Mouse (Mus musculus) MEL (cell line): ENCODE data around the gene Tmcc3. TPM values are rescaled to one million over a fixed set of nuclear protein-coding genes. Genes with fewer than 3 reads are reported as not detected.

Experiments
- DNase-seq: peaks from one replicate; pipeline ENCODE4 v3.0.0; 2011; ENCODE audit warnings: low read depth, low spot score
- H3K27ac ChIP-seq: 2 replicates; pipeline ENCODE4 v1.5.1; 2012; ENCODE audit warnings: low read depth, mild to moderate bottlenecking, control low read depth, low read length, moderate library complexity; ENCODE audit not compliant: control insufficient read depth
- H3K27me3 ChIP-seq, 2 experiments: fragments of 150-350 bp in 1 of 2; sonication (generic) in 1 of 2; 2 replicates each; pipeline ENCODE4 v1.6.1; 2012; ENCODE audit warnings: low read length in 2 of 2, mild to moderate bottlenecking in 2 of 2, improper control_type of control experiment in 1 of 2, moderate library complexity in 1 of 2; ENCODE audit not compliant: insufficient read depth in 2 of 2, control insufficient read depth in 1 of 2
- H3K36me3 ChIP-seq, 2 experiments: 2 replicates each; pipeline ENCODE4 v1.6.1; 2012 to 2014; ENCODE audit warnings: low read length in 2 of 2, improper control_type of control experiment in 1 of 2, inconsistent platforms in 1 of 2, mild to moderate bottlenecking in 1 of 2; ENCODE audit not compliant: insufficient read depth in 2 of 2, control insufficient read depth in 1 of 2
- H3K4me1 ChIP-seq, 2 experiments: fragments of 150-350 bp in 1 of 2; sonication (generic) in 1 of 2; 2 replicates each; pipeline ENCODE4 v1.6.1; 2012; ENCODE audit warnings: low read length in 2 of 2, improper control_type of control experiment in 1 of 2, mild to moderate bottlenecking in 1 of 2; ENCODE audit not compliant: insufficient read depth in 2 of 2, control insufficient read depth in 1 of 2
- H3K4me3 ChIP-seq, 2 experiments: fragments of 150-350 bp in 1 of 2; sonication (generic) in 1 of 2; 2 replicates each; pipeline ENCODE4 v1.5.1; 2012; ENCODE audit warnings: low read depth in 2 of 2, low read length in 2 of 2, mild to moderate bottlenecking in 2 of 2, moderate library complexity in 2 of 2, control low read depth in 1 of 2, improper control_type of control experiment in 1 of 2; ENCODE audit not compliant: control insufficient read depth in 1 of 2, insufficient read depth in 1 of 2
- H3K79me2 ChIP-seq: 2 replicates; pipeline ENCODE4 v1.6.1; 2012; ENCODE audit warnings: mild to moderate bottlenecking, low read length, moderate library complexity; ENCODE audit not compliant: control insufficient read depth, poor library complexity, insufficient read depth
- H3K9ac ChIP-seq: 2 replicates; pipeline ENCODE4 v1.6.1; 2012; ENCODE audit warnings: low read depth, mild to moderate bottlenecking, control low read depth, low read length, moderate library complexity; ENCODE audit not compliant: control insufficient read depth, poor library complexity, severe bottlenecking
- H3K9me3 ChIP-seq: fragments of 150-350 bp; sonication (generic); replicated peaks from 2 replicates; pipeline ENCODE4 v1.6.1; 2012; ENCODE audit warnings: mild to moderate bottlenecking, low read length, improper control_type of control experiment, moderate library complexity; ENCODE audit not compliant: insufficient read depth
- BHLHE40 ChIP-seq: IDR thresholded peaks from 2 replicates; pipeline ENCODE4 v1.6.1; 2012; ENCODE audit warnings: low read depth, mild to moderate bottlenecking, inconsistent platforms, low read length, improper control_type of control experiment, borderline replicate concordance
- CHD1 ChIP-seq: IDR thresholded peaks from 2 replicates; pipeline ENCODE4 v1.6.1; 2012; ENCODE audit warnings: low read depth, mild to moderate bottlenecking, inconsistent platforms, low read length, improper control_type of control experiment
- CTCF ChIP-seq, 3 experiments: IDR thresholded peaks in 2 of 3; conservative IDR thresholded peaks in 1 of 3; 2 replicates each; pipeline ENCODE4 v1.5.1; 2011 to 2012; ENCODE audit warnings: low read length in 3 of 3, low read depth in 2 of 3, mild to moderate bottlenecking in 2 of 3, improper control_type of control experiment in 1 of 3, inconsistent platforms in 1 of 3, mixed read lengths in 1 of 3, moderate library complexity in 1 of 3; ENCODE audit not compliant: control insufficient read depth in 1 of 3, insufficient read depth in 1 of 3, poor library complexity in 1 of 3, severe bottlenecking in 1 of 3
- E2F4 ChIP-seq: IDR thresholded peaks from 2 replicates; pipeline ENCODE4 v1.6.1; 2011; ENCODE audit warnings: low read depth, low read length, improper control_type of control experiment, borderline replicate concordance
- ELF1 ChIP-seq: IDR thresholded peaks from 2 replicates; pipeline ENCODE4 v1.6.1; 2014; ENCODE audit warnings: low read depth, mild to moderate bottlenecking, inconsistent platforms, low read length, improper control_type of control experiment, moderate library complexity
- EP300 ChIP-seq, 2 experiments: IDR thresholded peaks; 2 replicates each; pipeline ENCODE4 v1.6.1; 2011; ENCODE audit warnings: improper control_type of control experiment in 2 of 2, low read length in 2 of 2, low read depth in 1 of 2, mild to moderate bottlenecking in 1 of 2
- HCFC1 ChIP-seq: IDR thresholded peaks from 2 replicates; pipeline ENCODE4 v1.6.1; 2012; ENCODE audit warnings: low read depth, mild to moderate bottlenecking, inconsistent platforms, low read length, improper control_type of control experiment, moderate library complexity
- MAFK ChIP-seq: IDR thresholded peaks from 2 replicates; pipeline ENCODE4 v1.6.1; 2011; ENCODE audit warnings: low read depth, mild to moderate bottlenecking, low read length, improper control_type of control experiment, borderline replicate concordance
- MXI1 ChIP-seq: IDR thresholded peaks from 2 replicates; pipeline ENCODE4 v1.6.1; 2011; ENCODE audit warnings: mild to moderate bottlenecking, low read depth, low read length, improper control_type of control experiment
- NRF1 ChIP-seq: IDR thresholded peaks from 2 replicates; pipeline ENCODE4 v1.6.1; 2014; ENCODE audit warnings: low read depth, mild to moderate bottlenecking, inconsistent platforms, low read length, improper control_type of control experiment, moderate library complexity; ENCODE audit not compliant: poor library complexity, insufficient read depth, severe bottlenecking
- POLR2A ChIP-seq, 2 experiments: IDR thresholded peaks; 2 replicates each; pipeline ENCODE4 v1.6.1; 2011 to 2012; ENCODE audit warnings: low read length in 2 of 2, mild to moderate bottlenecking in 2 of 2, control low read depth in 1 of 2, improper control_type of control experiment in 1 of 2, low read depth in 1 of 2, moderate library complexity in 1 of 2; ENCODE audit not compliant: control insufficient read depth in 1 of 2, insufficient read depth in 1 of 2, poor library complexity in 1 of 2
- POLR2AphosphoS2 ChIP-seq: IDR thresholded peaks from 2 replicates; pipeline ENCODE4 v1.6.1; 2011; ENCODE audit warnings: low read length, improper control_type of control experiment
- POLR2AphosphoS5 ChIP-seq: IDR thresholded peaks from 2 replicates; pipeline ENCODE4 v1.6.1; 2012; ENCODE audit warnings: low read depth, borderline replicate concordance, mild to moderate bottlenecking, inconsistent platforms, low read length, moderate library complexity, mixed read lengths
- RAD21 ChIP-seq: IDR thresholded peaks from 2 replicates; pipeline ENCODE4 v1.6.1; 2011; ENCODE audit warnings: mild to moderate bottlenecking, low read depth, low read length, improper control_type of control experiment
- SMC3 ChIP-seq: IDR thresholded peaks from 2 replicates; pipeline ENCODE4 v1.6.1; 2011; ENCODE audit warnings: low read depth, low read length, improper control_type of control experiment
- TAL1 ChIP-seq: IDR thresholded peaks from 2 replicates; pipeline ENCODE4 v1.6.1; 2012; ENCODE audit warnings: mild to moderate bottlenecking, inconsistent platforms, low read length, moderate library complexity, mixed read lengths
- TBP ChIP-seq: IDR thresholded peaks from 2 replicates; pipeline ENCODE4 v1.8.0; 2011; ENCODE audit warnings: low read depth, low read length, improper control_type of control experiment
- UBTF ChIP-seq: IDR thresholded peaks from 2 replicates; pipeline ENCODE4 v1.6.1; 2012; ENCODE audit warnings: low read depth, mild to moderate bottlenecking, inconsistent platforms, low read length, improper control_type of control experiment, moderate library complexity, borderline replicate concordance; ENCODE audit not compliant: insufficient read depth
- USF1 ChIP-seq: IDR thresholded peaks from 2 replicates; pipeline ENCODE4 v1.6.1; 2014; ENCODE audit warnings: low read depth, mild to moderate bottlenecking, inconsistent platforms, low read length, improper control_type of control experiment, moderate library complexity
- ZC3H11A ChIP-seq: IDR thresholded peaks from 2 replicates; pipeline ENCODE4 v1.6.1; 2012; ENCODE audit warnings: low read depth, mild to moderate bottlenecking, inconsistent platforms, low read length, improper control_type of control experiment
- ZKSCAN1 ChIP-seq: IDR thresholded peaks from 2 replicates; pipeline ENCODE4 v1.6.1; 2012; ENCODE audit warnings: low read depth, mild to moderate bottlenecking, inconsistent platforms, low read length, improper control_type of control experiment, moderate library complexity
- ZMIZ1 ChIP-seq: IDR thresholded peaks from 2 replicates; pipeline ENCODE4 v1.6.1; 2012; ENCODE audit warnings: low read depth, mild to moderate bottlenecking, inconsistent platforms, low read length, improper control_type of control experiment, moderate library complexity
- polyA plus RNA-seq, 2 experiments: library from polyadenylated mRNA; stranded (reverse) in 1 of 2; unstranded in 1 of 2; fragments of >175 nt in 1 of 2; fragments of >200 nt in 1 of 2; gene quantifications; 2 replicates each; pipeline versions ENCODE4 v1.2.1 to v1.2.4; 2012; ENCODE audit warnings: low replicate concordance in 2 of 2, low read depth in 1 of 2; ENCODE audit not compliant: insufficient read length in 2 of 2, insufficient read depth in 1 of 2, missing spikeins in 1 of 2
- total RNA-seq: library from RNA; depleted of rRNA; stranded (reverse); fragments of 300-350 nt; gene quantifications from 2 replicates; pipeline ENCODE4 v1.2.3, GENCODE M21; 2012

Gene Tmcc3
- total and polyA plus RNA-seq, 3 experiments, result 1.3 to 2.6 TPM; not detected in 1

GRCm38 (mm10) chr10:94562188-94562587 is 250.4 kb downstream of the Tmcc3 start:
- Histone ChIP-seq H3K9ac (no peak overlapping the region), H3K4me3 (no peak overlapping the region), H3K27me3 (no peaks in the 10 kb centered on the region), H3K36me3 (peaks cover 0 to 17% of the 10 kb centered on the region in 2 experiments; a peak in 2 of 4 replicates), H3K4me1 (peaks cover 10 to 14% of the 10 kb centered on the region in 2 experiments), H3K27ac (no peak overlapping the region)
- DNase-seq, result peak; percentile 61
- TF ChIP-seq EP300 (IDR thresholded peaks at IDR 0.05; ENCODE audit: low read depth in 1 of 2, low read length in 2 of 2) (no peak), NRF1 (no peak), TAL1 (no peak), CTCF (IDR thresholded peaks at IDR 0.05 in 2 of 3, conservative IDR thresholded peaks at IDR 0.05 in 1 of 3; ENCODE audit: control insufficient read depth in 1 of 3, insufficient read depth in 1 of 3, low read depth in 2 of 3, low read length in 3 of 3, poor library complexity in 1 of 3, severe bottlenecking in 1 of 3) (peak; percentile 44 to 62 (median 54)), RAD21 (peak; percentile 34), POLR2A (IDR thresholded peaks at IDR 0.05; ENCODE audit: control insufficient read depth in 1 of 2, insufficient read depth in 1 of 2, low read depth in 1 of 2, low read length in 2 of 2, poor library complexity in 1 of 2) (no peak), ZMIZ1 (no peak), MAFK (no peak), SMC3 (peak; percentile 60)
- TF ChIP-seq, all 39 proteins: peak for 3
- H3K9me3 ChIP-seq, result no peaks in the 10 kb centered on the region
- H3K79me2 ChIP-seq, result no peaks in the 10 kb centered on the region

GRCm38 (mm10) chr10:94562991-94563390 is 251.2 kb downstream of the Tmcc3 start:
- peaks cover 0 to 25% of the 10 kb centered on the region in 2 experiments; a peak in 2 of 4 replicates for H3K36me3 ChIP-seq
- no peaks in the 10 kb centered on the region for H3K9me3 ChIP-seq
- TF ChIP-seq TBP, result no peak
- no peak for TF ChIP-seq CTCF (IDR thresholded peaks at IDR 0.05 in 2 of 3, conservative IDR thresholded peaks at IDR 0.05 in 1 of 3; ENCODE audit: control insufficient read depth in 1 of 3, insufficient read depth in 1 of 3, low read depth in 2 of 3, low read length in 3 of 3, poor library complexity in 1 of 3, severe bottlenecking in 1 of 3)
- TF ChIP-seq MAFK, result no peak
- no peak for TF ChIP-seq HCFC1
- no peak for TF ChIP-seq POLR2A (IDR thresholded peaks at IDR 0.05; ENCODE audit: control insufficient read depth in 1 of 2, insufficient read depth in 1 of 2, low read depth in 1 of 2, low read length in 2 of 2, poor library complexity in 1 of 2)
- TF ChIP-seq E2F4, result no peak
- TF ChIP-seq MXI1, result no peak
- TF ChIP-seq CHD1, result no peak
- no peak for TF ChIP-seq POLR2AphosphoS2
- no peak for TF ChIP-seq TAL1
- TF ChIP-seq USF1, result no peak
- no peak for TF ChIP-seq ZC3H11A
- no peak for TF ChIP-seq ZKSCAN1
- no peak for TF ChIP-seq BHLHE40
- no peak for TF ChIP-seq ZMIZ1
- TF ChIP-seq ELF1, result no peak
- no peak for TF ChIP-seq UBTF
- TF ChIP-seq POLR2AphosphoS5, result no peak
- H3K4me3 ChIP-seq, result no peak overlapping the region
- no peaks in the 10 kb centered on the region for H3K79me2 ChIP-seq
- peaks cover 15 to 21% of the 10 kb centered on the region in 2 experiments for H3K4me1 ChIP-seq
- DNase-seq, result no peak
- no peaks in the 10 kb centered on the region for H3K27me3 ChIP-seq
- H3K9ac ChIP-seq, result no peak overlapping the region
- H3K27ac ChIP-seq, result no peak overlapping the region
